Mouse (Mus musculus): ENCODE data around the gene Loxl1. TPM values are rescaled to one million over a fixed set of nuclear protein-coding genes. Genes with fewer than 3 reads are reported as not detected.

The Loxl1 gene
- polyA plus RNA-seq, 1 experiment from 2014 or later: 122 TPM

GRCm38 (mm10) chr9:58315850-58316249 lies 2.9 kb upstream of the Loxl1 start:
- H3K36me3 ChIP-seq (ENCODE audit: insufficient read depth, low read length): no peaks in the 10 kb centered on the region
- H3K9me3 ChIP-seq (ENCODE audit: low read length): no peaks in the 10 kb centered on the region
- no peak overlapping the region for H3K4me2 ChIP-seq (replicated peaks; ENCODE audit: low read depth, low read length)
- peaks cover 3% of the 10 kb centered on the region; the same call in 1 of the 2 replicates for H3K4me1 ChIP-seq (ENCODE audit: insufficient read depth, low read depth, low read length)
- peak overlapping the region; percentile 40; the same call in 1 of the 2 replicates for H3K27ac ChIP-seq (ENCODE audit: low read length)
- H3K4me3 ChIP-seq (ENCODE audit: low read depth, low read length): no peak overlapping the region
- WGBS: 86% methylated on average over 2 of the region's 2 CpGs
- no peak for ATAC-seq
- H3K27me3 ChIP-seq (replicated peaks; ENCODE audit: insufficient read depth, low read length): 0 out of 2 replicates have a peak, but pooled peaks cover 10% of the 10 kb centered on the region
- no peak overlapping the region for H3K9ac ChIP-seq (replicated peaks; ENCODE audit: low read depth)
- TF ChIP-seq EP300 (IDR thresholded peaks at IDR 0.05): no peak
- no peak for TF ChIP-seq CTCF (IDR thresholded peaks at IDR 0.05)
- DNase-seq (ENCODE audit: low spot score): no peak

- Histone ChIP-seq H3K9ac (replicated peaks; ENCODE audit: low read depth) (no peak overlapping the region), H3K27ac (ENCODE audit: low read length) (peak overlapping the region; percentile 40; the same call in 1 of the 2 replicates), H3K4me2 (replicated peaks; ENCODE audit: low read depth, low read length) (no peak overlapping the region), H3K36me3 (ENCODE audit: insufficient read depth, low read length) (no peaks in the 10 kb centered on the region), H3K4me3 (ENCODE audit: low read depth, low read length) (no peak overlapping the region), H3K27me3 (replicated peaks; ENCODE audit: insufficient read depth, low read length) (0 out of 2 replicates have a peak, but pooled peaks cover 10% of the 10 kb centered on the region), H3K4me1 (ENCODE audit: insufficient read depth, low read depth, low read length) (peaks cover 3% of the 10 kb centered on the region; the same call in 1 of the 2 replicates), H3K9me3 (ENCODE audit: low read length) (no peaks in the 10 kb centered on the region)
- TF ChIP-seq CTCF (IDR thresholded peaks at IDR 0.05) (no peak), EP300 (IDR thresholded peaks at IDR 0.05) (no peak)
- ATAC-seq (0 out of 2 replicates have a peak, but pooled peaks have one; percentile 16), DNase-seq (ENCODE audit: low spot score) (peak; percentile 69)
- 35% methylated on average over 5 of the region's 5 CpGs for WGBS
These were observed 1.8 kb upstream of the Loxl1 start for GRCm38 (mm10) chr9:58314682-58315360.

DNA sequence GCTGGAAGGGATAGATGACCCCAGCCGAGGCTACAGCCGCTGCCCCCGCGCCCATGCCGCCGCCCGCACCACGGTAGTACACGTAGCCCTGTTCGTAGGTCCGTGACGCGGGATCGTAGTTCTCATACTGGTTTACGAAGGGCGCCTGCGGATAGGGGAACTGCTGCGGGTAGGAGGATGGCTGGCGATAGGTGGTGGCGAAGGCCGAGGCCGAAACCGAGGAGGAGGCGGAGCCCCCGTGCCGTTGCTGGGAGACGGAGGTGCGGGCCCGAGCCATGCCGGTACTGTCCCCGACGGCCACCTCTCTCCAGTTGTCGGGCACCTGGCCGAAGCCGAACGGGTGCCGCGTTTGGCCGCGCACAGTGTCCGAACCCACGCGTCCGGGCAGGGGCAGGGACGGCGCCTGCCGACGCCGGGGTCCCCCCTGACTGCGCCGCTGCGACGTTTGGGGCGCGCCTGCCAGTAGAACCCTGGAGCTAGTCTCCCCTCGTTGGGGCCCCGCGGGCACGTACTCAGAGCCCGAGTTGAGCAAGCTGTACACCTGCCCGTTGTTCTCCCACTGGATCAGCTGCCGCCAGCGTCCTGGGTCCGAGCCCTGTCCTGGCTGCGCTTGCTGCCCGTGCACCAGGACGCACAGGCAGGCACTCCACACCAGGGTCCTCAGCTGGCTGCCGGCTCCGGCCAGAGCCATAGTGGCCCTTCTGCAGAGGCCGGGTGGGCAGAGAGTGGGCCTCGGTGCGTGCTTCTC lies 616 bp downstream of the Loxl1 start:
- ATAC-seq: peak; percentile 13
- no peaks in the 10 kb centered on the region for H3K9me3 ChIP-seq (ENCODE audit: low read length)
- peaks cover 3% of the 10 kb centered on the region; the same call in 1 of the 2 replicates for H3K4me1 ChIP-seq (ENCODE audit: insufficient read depth, low read depth, low read length)
- peak overlapping the region; percentile 73 for H3K27ac ChIP-seq (ENCODE audit: low read length)
- peak overlapping the region; percentile 58 for H3K4me2 ChIP-seq (replicated peaks; ENCODE audit: low read depth, low read length)
- peak overlapping the region; percentile 36 for H3K9ac ChIP-seq (replicated peaks; ENCODE audit: low read depth)
- TF ChIP-seq CTCF (IDR thresholded peaks at IDR 0.05): no peak
- no peak for TF ChIP-seq EP300 (IDR thresholded peaks at IDR 0.05)
- peak overlapping the region; percentile 49 for H3K4me3 ChIP-seq (ENCODE audit: low read depth, low read length)
- peak; percentile 61 for DNase-seq (ENCODE audit: low spot score)
- no peaks in the 10 kb centered on the region for H3K36me3 ChIP-seq (ENCODE audit: insufficient read depth, low read length)
- WGBS: under 1% methylated on average over 57 of the region's 72 CpGs
- H3K27me3 ChIP-seq (replicated peaks; ENCODE audit: insufficient read depth, low read length): 0 out of 2 replicates have a peak, but pooled peaks cover 10% of the 10 kb centered on the region

GRCm38 (mm10) chr9:58311191-58311910 lies 1.6 kb downstream of the Loxl1 start:
- TF ChIP-seq CTCF (IDR thresholded peaks at IDR 0.05) (peak; percentile 51), EP300 (IDR thresholded peaks at IDR 0.05) (no peak)
- no peak overlapping the region for H3K9ac ChIP-seq (replicated peaks; ENCODE audit: low read depth)
- H3K27ac ChIP-seq (ENCODE audit: low read length): peak overlapping the region; percentile 73
- H3K9me3 ChIP-seq (ENCODE audit: low read length): no peaks in the 10 kb centered on the region
- no peak for ATAC-seq
- H3K4me3 ChIP-seq (ENCODE audit: low read depth, low read length): peak overlapping the region; percentile 49
- no peaks in the 10 kb centered on the region for H3K36me3 ChIP-seq (ENCODE audit: insufficient read depth, low read length)
- H3K4me1 ChIP-seq (ENCODE audit: insufficient read depth, low read depth, low read length): peaks cover 3% of the 10 kb centered on the region; the same call in 1 of the 2 replicates
- 0 out of 2 replicates have a peak, but pooled peaks cover 10% of the 10 kb centered on the region for H3K27me3 ChIP-seq (replicated peaks; ENCODE audit: insufficient read depth, low read length)
- peak overlapping the region; percentile 58 for H3K4me2 ChIP-seq (replicated peaks; ENCODE audit: low read depth, low read length)
- WGBS: 65% methylated on average over 33 of the region's 33 CpGs
- DNase-seq (ENCODE audit: low spot score): no peak

DNA sequence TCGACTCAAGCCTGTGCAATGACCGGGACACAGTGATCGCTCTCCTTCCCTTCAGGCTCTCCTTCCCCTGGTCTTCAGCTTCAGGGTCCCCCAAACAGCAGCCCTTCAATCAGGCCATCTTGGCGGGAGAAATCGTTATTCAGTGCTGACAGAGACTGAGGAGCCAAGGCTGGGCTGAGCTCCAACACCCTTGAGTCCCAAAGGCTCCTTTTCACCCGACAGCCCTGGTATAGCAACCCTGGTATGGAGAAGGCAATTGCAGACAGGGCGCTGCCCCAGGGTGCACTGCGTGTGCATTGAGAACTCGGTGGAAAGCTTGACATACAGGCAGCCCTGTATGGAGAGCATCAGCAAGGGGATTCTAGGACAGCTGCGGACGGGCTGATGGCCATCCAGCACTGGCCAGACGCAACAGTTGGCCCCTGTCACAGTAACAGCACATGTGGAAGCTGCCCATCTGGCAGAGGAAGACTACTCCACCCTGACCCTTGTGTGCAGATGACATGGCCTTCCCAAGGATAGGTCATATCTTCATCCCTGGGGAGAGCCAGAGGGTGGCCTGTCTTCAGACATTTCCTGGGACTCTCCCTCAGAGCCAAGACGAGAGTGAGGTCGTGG lies 2.8 kb downstream of the Loxl1 start:
- DNase-seq (ENCODE audit: low spot score): peak; percentile 63
- TF ChIP-seq EP300 (IDR thresholded peaks at IDR 0.05) (no peak), CTCF (IDR thresholded peaks at IDR 0.05) (no peak)
- 62% methylated on average over 14 of the region's 14 CpGs for WGBS
- peak overlapping the region; percentile 33 for H3K4me2 ChIP-seq (replicated peaks; ENCODE audit: low read depth, low read length)
- peak overlapping the region; percentile 55; the same call in 1 of the 2 replicates for H3K27ac ChIP-seq (ENCODE audit: low read length)
- peak; percentile 36 for ATAC-seq
- H3K4me1 ChIP-seq (ENCODE audit: insufficient read depth, low read depth, low read length): peaks cover 3% of the 10 kb centered on the region; the same call in 1 of the 2 replicates
- H3K36me3 ChIP-seq (ENCODE audit: insufficient read depth, low read length): no peaks in the 10 kb centered on the region
- H3K9ac ChIP-seq (replicated peaks; ENCODE audit: low read depth): no peak overlapping the region
- H3K4me3 ChIP-seq (ENCODE audit: low read depth, low read length): no peak overlapping the region
- 0 out of 2 replicates have a peak, but pooled peaks cover 10% of the 10 kb centered on the region for H3K27me3 ChIP-seq (replicated peaks; ENCODE audit: insufficient read depth, low read length)
- no peaks in the 10 kb centered on the region for H3K9me3 ChIP-seq (ENCODE audit: low read length)
